Mouse (Mus musculus) midbrain, embryonic 12.5 days (tissue): ENCODE measurements at regions not wholly inside any gene's neighbourhood (a gene's known extent, or its start where the extent isn't known, plus 50 kb on each side); places are given as distances from the start of the nearest gene placed in this dataset.

Source experiments
- ATAC-seq: fragments of 200-750 bp; cut with Nextera tagmentation; 2 replicates; pipeline ENCODE4 v1.8.0; 2017; ENCODE audit warnings: low read depth, moderate TSS enrichment, moderate library complexity; ENCODE audit not compliant: low FRiP score
- H3K27ac ChIP-seq: fragments of 300-500 bp; sonication (generic); replicated peaks from 2 replicates; pipeline ENCODE4 v1.5.1; 2016; ENCODE audit warnings: mild to moderate bottlenecking
- H3K27me3 ChIP-seq: fragments of 300-500 bp; sonication (generic); 2 replicates; pipeline ENCODE4 v1.6.1; 2016; ENCODE audit warnings: mild to moderate bottlenecking
- H3K36me3 ChIP-seq: fragments of 300-500 bp; sonication (generic); 2 replicates; pipeline ENCODE4 v1.6.1; 2016
- H3K4me1 ChIP-seq: fragments of 300-500 bp; sonication (generic); 2 replicates; pipeline ENCODE4 v1.6.1; 2016
- H3K4me2 ChIP-seq: fragments of 300-500 bp; sonication (generic); replicated peaks from 2 replicates; pipeline ENCODE4 v1.6.1; 2016; ENCODE audit warnings: mild to moderate bottlenecking, moderate library complexity
- H3K4me3 ChIP-seq: fragments of 300-500 bp; sonication (generic); 2 replicates; pipeline ENCODE4 v1.5.1; 2016; ENCODE audit warnings: mild to moderate bottlenecking
- H3K9ac ChIP-seq: fragments of 300-500 bp; sonication (generic); replicated peaks from 2 replicates; pipeline ENCODE4 v1.6.1; 2016; ENCODE audit warnings: mild to moderate bottlenecking, moderate library complexity
- H3K9me3 ChIP-seq: fragments of 300-500 bp; sonication (generic); 2 replicates; pipeline ENCODE4 v1.6.1; 2016; ENCODE audit warnings: mild to moderate bottlenecking
- WGBS: fragments of 180-500 bp; shearing (Covaris S2); methylation state at CpG from one replicate; pipeline ENCODE4 v1.1.7; 2016; 5-methylcytosine and 5-hydroxymethylcytosine counted together

DNA sequence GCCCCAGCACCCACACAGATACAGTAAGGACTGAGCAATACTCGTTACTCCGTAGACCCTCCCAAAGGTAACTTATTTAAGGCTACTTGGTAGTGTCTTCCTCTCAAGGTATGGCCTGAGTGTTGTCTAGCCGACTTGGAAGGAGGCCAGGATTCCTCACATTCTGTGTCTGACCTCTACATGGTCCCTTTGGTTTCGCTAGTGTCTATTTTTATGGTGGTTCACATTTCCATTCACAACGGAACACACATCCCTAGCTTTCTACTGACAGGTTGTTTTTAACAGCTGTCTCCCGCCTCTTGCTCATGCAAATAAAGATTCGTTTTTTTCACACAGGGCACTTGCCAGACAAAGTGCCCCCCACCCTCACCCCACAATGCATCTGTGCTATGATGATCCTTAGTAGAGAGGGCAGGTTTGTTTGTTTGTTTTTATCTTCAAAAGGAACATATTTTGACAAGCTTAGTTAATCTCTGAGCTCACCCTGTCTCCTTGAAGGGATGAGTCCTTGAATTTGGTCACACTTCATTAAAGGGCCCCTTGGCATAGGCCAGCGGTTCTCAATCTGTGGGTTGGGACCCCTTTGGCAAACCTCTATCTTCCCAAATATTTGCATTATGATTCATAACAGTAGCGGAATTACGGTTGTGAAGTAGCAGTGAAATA lies 52.7 kb downstream of the Phlda1 start:
- no peak overlapping the region for H3K4me3 ChIP-seq
- no peak overlapping the region for H3K4me2 ChIP-seq
- no peak overlapping the region for H3K9ac ChIP-seq
- H3K9me3 ChIP-seq = no peaks in the 10 kb centered on the region
- H3K27ac ChIP-seq = no peak overlapping the region
- H3K27me3 ChIP-seq = no peaks in the 10 kb centered on the region
- peaks cover 12% of the 10 kb centered on the region; the same call in 1 of the 2 replicates for H3K4me1 ChIP-seq
- 76% methylated on average over 10 of the region's 10 CpGs for WGBS
- no peaks in the 10 kb centered on the region for H3K36me3 ChIP-seq
- ATAC-seq = no peak

DNA sequence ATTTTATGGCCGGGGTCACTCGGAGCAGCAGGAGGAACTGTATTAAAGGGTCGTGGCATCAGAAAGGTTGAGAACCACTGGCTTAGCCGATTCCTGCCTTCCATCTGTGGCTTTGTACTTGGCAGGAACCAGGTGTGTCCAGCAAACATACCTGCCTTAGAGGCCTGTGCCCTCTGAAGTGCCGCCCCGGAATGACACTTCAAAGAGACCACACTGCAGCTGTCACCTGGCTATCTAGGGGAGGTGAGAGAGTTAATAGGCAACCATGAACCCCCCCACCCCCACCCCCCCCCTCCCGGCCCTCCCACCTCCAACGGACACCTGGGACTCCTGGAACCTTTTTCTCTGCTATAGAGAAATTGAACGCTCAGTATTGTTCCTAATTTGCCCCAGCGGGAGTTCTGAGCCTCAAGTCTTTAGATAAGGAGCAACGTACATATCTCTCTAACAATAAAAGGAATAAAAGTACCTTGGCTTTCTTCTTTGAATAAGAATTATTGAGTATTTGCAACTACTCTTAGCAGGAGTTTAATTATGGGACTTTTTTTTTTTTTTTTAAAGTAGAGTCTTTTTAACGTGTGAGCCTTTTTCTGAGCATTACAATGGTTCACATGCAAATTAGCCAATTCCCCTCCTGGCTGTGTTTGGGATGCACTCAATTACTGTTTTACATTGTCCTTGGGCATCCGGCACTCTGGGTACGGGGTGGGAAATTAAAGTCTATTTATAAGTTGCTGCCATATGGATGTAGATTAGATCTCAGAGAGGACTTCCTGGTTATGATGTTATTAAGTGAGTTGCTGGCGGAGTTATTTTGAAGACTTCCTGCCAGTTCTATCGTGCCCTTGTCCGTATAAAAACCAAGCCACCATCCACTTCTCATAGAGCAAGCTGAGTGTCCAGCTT lies 53.5 kb downstream of the Phlda1 start:
- H3K4me1 ChIP-seq = peaks cover 12% of the 10 kb centered on the region; the same call in 1 of the 2 replicates
- 63% methylated on average over 17 of the region's 17 CpGs for WGBS
- H3K9ac ChIP-seq = no peak overlapping the region
- no peak overlapping the region for H3K4me3 ChIP-seq
- no peaks in the 10 kb centered on the region for H3K27me3 ChIP-seq
- no peak overlapping the region for H3K4me2 ChIP-seq
- H3K9me3 ChIP-seq = no peaks in the 10 kb centered on the region
- ATAC-seq = 0 out of 2 replicates have a peak, but pooled peaks have one; percentile 19
- H3K36me3 ChIP-seq = no peaks in the 10 kb centered on the region
- H3K27ac ChIP-seq = no peak overlapping the region

DNA sequence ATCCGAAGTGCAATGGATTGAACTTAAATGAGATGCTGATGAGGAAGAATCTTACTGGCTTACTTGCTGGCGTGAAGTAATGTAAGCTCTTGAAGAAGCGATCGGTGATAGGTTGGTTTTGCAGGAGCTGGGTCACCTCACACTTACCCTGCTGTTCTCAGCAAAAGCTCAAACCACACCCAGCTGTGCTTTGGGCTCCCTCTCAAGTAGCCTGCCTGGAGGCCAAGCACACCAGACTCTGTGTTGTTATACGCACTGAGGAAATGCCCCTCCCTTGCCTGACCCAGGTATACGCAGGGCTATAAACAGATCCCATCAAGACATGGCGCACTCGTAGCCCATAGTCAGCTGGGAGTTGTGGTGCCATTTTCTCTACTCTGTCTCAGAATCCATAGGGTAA lies 56.5 kb downstream of the Phlda1 start:
- no peak for ATAC-seq
- 85% methylated on average over 8 of the region's 8 CpGs for WGBS
- no peaks in the 10 kb centered on the region for H3K36me3 ChIP-seq
- H3K4me1 ChIP-seq = peaks cover 12% of the 10 kb centered on the region; the same call in 1 of the 2 replicates
- H3K27me3 ChIP-seq = no peaks in the 10 kb centered on the region
- no peak overlapping the region for H3K4me2 ChIP-seq
- no peaks in the 10 kb centered on the region for H3K9me3 ChIP-seq
- no peak overlapping the region for H3K27ac ChIP-seq
- H3K9ac ChIP-seq = no peak overlapping the region
- H3K4me3 ChIP-seq = no peak overlapping the region

DNA sequence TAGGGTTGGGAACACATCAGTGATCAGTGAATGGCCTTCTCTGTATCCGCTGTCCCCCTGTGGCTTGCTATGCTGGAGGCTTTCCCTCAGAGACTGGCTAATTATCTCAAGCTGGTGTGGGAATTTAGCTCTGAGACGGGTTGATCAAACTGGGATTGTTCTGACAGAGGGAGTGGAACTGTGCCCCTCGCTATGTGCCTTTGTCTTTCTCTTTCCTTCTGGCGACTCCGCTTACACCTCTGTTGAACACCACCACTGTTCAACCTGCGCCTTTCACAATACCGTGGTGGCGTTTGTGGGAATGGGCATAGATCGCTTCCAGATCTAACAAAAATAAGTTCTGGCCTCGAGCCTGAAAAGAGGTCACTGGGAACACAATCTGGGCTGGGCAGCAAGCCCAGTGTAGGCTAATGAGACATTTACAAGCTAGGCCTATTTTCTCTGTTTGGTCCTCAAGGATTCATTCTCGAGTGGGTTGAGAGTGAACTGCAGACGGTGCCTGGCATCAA lies 60.8 kb downstream of the Phlda1 start:
- Histone ChIP-seq H3K9ac (no peak overlapping the region), H3K4me1 (no peaks in the 10 kb centered on the region), H3K27me3 (no peaks in the 10 kb centered on the region), H3K9me3 (no peaks in the 10 kb centered on the region), H3K4me3 (no peak overlapping the region), H3K36me3 (no peaks in the 10 kb centered on the region), H3K27ac (no peak overlapping the region), H3K4me2 (no peak overlapping the region)
- ATAC-seq = peak; percentile 67; the same call in 1 of the 2 replicates
- 77% methylated on average over 12 of the region's 12 CpGs for WGBS

DNA sequence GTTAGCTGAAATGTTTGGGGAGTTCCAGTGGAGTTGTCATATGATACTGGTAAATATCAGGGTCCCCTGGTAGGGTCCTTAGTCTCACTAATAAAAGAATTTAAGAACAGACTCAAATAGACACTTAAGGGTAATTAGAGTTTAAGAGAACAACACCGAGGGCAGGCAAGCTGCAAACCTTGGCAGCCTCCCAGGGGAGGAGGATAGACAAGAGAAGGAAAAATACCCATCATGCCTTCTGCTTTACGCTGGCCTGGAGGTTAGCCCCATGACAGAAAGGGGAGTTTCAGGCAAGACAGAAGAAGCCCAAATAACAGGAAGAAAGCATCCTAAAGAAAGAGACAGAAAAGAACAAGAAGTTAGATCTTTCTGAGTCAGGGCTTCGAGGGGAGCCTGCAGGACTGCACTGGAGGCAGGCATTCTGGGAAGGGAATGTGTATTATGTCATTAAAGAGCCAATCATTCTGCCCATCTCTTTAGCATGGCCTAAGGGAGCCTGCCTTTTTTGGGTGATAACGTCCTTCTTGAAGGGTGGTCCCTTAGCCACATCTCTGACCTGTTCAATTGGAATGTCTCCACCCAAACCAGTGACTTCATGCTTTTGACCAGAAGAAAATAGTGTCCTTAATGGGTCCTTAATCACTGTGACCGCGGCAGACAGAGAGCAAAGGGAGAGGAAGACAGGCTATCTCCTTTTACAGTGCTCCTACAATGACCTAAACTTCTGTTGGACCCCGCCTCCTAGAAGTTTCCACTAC lies 64.6 kb downstream of the Phlda1 start:
- H3K4me1 ChIP-seq = no peaks in the 10 kb centered on the region
- 78% methylated on average over 7 of the region's 7 CpGs for WGBS
- no peak for ATAC-seq
- no peaks in the 10 kb centered on the region for H3K9me3 ChIP-seq
- no peaks in the 10 kb centered on the region for H3K36me3 ChIP-seq
- H3K4me2 ChIP-seq = no peak overlapping the region
- H3K9ac ChIP-seq = no peak overlapping the region
- no peaks in the 10 kb centered on the region for H3K27me3 ChIP-seq
- H3K4me3 ChIP-seq = no peak overlapping the region
- H3K27ac ChIP-seq = no peak overlapping the region

DNA sequence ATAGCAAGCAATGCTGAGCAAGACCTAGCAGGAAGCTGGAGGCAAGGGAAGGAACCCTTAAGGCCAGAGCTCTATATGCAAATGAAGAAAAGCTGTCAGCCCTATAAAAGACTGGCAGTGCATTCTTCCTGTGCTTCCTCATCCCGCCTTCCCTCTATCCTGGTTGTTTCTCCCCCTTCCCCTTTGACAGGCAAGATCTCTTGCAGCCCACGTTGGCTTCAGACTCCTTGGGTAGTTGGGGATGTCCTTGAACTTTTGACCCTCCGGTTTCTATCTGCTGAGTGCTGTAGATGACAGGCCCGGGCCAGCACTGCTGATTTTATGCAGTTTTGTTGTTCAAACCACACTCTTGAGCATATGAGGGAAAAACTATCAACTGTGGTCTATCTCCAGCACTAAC lies 68.1 kb downstream of the Phlda1 start:
- no peaks in the 10 kb centered on the region for H3K9me3 ChIP-seq
- no peaks in the 10 kb centered on the region for H3K4me1 ChIP-seq
- H3K27me3 ChIP-seq = no peaks in the 10 kb centered on the region
- no peaks in the 10 kb centered on the region for H3K36me3 ChIP-seq
- WGBS = 76% methylated on average over 4 of the region's 4 CpGs
- H3K27ac ChIP-seq = no peak overlapping the region
- H3K9ac ChIP-seq = no peak overlapping the region
- H3K4me3 ChIP-seq = no peak overlapping the region
- no peak overlapping the region for H3K4me2 ChIP-seq
- no peak for ATAC-seq

DNA sequence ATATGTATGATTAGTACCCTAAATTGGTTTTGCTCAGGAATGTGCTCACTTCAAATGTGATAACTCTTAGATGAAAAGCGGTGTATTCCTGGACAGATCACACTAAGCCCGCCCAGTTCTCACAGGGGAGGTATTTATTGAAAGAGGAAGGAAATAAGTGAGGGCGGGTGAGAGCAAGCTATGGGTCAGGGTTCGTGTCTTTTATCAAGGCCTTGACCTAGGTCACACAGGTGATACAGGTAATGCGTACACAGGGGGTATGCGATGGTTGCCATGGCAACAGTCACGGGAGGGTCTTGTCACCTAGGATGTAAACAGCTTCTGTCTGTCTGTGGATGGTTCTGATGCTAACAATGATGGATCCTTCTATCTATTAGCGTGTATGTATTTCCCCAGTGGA lies 68.7 kb downstream of the Phlda1 start:
- H3K9ac ChIP-seq = no peak overlapping the region
- 84% methylated on average over 8 of the region's 8 CpGs for whole genome bisulfite sequencing
- H3K36me3 ChIP-seq = no peaks in the 10 kb centered on the region

DNA sequence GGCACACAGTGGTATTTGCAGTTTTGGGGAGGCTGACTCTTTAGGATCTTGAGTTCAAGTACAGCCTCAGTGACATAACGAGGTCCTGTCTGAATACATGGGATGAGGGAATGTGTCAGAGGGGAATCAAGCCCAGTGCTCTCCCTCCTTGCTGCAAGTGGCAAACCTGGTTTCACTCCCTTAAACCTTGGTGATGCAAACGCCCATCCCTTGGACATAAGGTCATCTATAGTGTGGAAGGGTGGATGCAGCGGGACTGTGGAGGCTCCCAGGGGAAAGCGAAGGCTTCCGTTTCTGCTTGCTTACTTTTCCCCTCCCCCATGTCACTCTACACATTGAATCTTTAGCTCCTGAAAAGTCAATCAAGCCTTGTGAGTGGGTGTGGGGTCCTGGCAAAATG lies 69.2 kb downstream of the Phlda1 start:
- Histone ChIP-seq H3K4me3 (no peak overlapping the region), H3K27me3 (no peaks in the 10 kb centered on the region), H3K4me2 (no peak overlapping the region), H3K9me3 (no peaks in the 10 kb centered on the region), H3K36me3 (no peaks in the 10 kb centered on the region), H3K27ac (no peak overlapping the region), H3K4me1 (no peaks in the 10 kb centered on the region), H3K9ac (no peak overlapping the region)
- WGBS = 66% methylated on average over 5 of the region's 5 CpGs
- no peak for ATAC-seq

More for the DNA sequence above, 68.7 kb downstream of the Phlda1 start:
- Histone ChIP-seq H3K9me3 (no peaks in the 10 kb centered on the region), H3K4me3 (no peak overlapping the region), H3K27me3 (no peaks in the 10 kb centered on the region), H3K27ac (no peak overlapping the region), H3K4me1 (no peaks in the 10 kb centered on the region), H3K4me2 (no peak overlapping the region)
- ATAC-seq = no peak

DNA sequence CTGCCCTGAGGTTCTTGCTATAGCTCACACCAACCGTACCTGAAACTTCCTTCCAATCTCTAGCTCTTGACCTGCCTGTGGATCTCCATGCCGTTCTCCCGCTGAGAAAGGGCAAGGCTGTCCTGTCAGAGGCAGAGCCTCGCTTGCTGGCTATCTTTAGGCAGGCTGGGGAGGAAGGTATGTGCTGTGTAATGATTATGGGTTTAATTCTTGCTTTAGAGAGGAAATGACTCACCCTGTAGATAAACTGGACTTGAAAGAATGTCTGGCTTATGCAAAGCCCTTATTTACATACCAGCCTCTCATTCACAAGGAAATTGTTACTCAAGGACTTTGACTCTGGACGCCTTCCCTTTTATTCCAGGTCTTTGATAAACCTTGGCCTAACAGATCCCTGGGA lies 69.8 kb downstream of the Phlda1 start:
- H3K27ac ChIP-seq = no peak overlapping the region
- WGBS = 67% methylated on average over 5 of the region's 5 CpGs
- ATAC-seq = no peak

DNA sequence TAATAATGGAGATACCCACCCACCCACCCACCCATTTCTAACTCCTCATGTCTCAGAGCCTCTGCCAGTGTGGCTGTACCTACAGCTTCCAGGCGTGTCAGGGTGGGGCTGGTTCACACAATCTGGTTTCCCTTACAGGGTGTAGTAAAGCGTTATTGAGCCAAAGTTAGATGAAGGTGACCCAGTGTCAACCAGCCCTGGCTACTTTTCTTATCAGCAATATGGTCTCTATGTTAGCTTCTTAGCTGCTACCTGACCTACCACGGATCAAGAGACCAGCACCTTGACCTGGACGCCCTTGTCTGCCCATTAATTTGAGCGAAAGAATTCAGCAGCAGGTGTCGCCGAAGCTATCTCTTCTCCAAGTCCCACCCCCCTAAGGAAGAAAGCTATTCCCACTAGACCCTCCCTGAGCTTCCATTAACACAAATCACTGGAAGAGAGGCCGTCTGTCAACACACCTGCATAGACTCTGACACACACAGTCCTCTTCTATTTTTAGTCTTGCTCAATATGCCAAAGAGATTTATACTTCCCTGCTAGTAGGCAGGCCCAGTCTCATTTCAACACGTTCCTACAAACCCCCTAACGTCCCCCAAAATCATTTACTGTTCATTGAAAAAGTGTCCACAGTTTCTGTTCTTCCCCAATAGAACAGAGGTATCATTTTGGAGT lies 70.4 kb downstream of the Phlda1 start:
- Histone ChIP-seq H3K27me3 (no peaks in the 10 kb centered on the region), H3K4me1 (no peaks in the 10 kb centered on the region), H3K4me3 (no peak overlapping the region), H3K9me3 (no peaks in the 10 kb centered on the region), H3K4me2 (no peak overlapping the region), H3K9ac (no peak overlapping the region), H3K27ac (no peak overlapping the region), H3K36me3 (no peaks in the 10 kb centered on the region)
- no peak for ATAC-seq
- 91% methylated on average over 10 of the region's 10 CpGs for WGBS

More for the DNA sequence above, 69.8 kb downstream of the Phlda1 start:
- H3K9ac ChIP-seq = no peak overlapping the region
- H3K4me3 ChIP-seq = no peak overlapping the region
- H3K36me3 ChIP-seq = no peaks in the 10 kb centered on the region
- H3K4me2 ChIP-seq = no peak overlapping the region
- no peaks in the 10 kb centered on the region for H3K4me1 ChIP-seq
- no peaks in the 10 kb centered on the region for H3K27me3 ChIP-seq
- no peaks in the 10 kb centered on the region for H3K9me3 ChIP-seq

DNA sequence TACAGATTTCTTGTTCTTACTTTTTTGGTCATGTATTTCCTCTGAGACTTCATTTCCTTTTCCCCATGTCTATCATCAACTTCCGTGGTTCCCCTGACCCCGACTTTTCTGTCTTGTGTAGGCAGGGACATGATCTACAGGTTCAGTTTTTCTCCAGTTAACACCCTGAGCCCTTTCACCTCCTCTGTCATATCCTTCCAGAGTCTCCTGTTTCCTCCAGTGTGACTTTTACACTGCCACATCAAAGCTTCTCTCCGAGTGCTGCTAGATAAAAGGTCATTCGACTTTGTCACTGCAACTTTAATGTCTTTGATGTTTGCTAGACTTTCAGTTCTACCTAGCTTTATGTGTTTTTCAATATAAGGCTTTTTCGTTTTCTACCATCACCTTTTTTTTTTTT lies 72.5 kb downstream of the Phlda1 start:
- no peaks in the 10 kb centered on the region for H3K4me1 ChIP-seq
- 82% methylated on average over 5 of the region's 5 CpGs for WGBS
- H3K9me3 ChIP-seq = no peaks in the 10 kb centered on the region
- H3K4me3 ChIP-seq = no peak overlapping the region
- no peak for ATAC-seq
- no peaks in the 10 kb centered on the region for H3K27me3 ChIP-seq
- H3K9ac ChIP-seq = no peak overlapping the region
- no peak overlapping the region for H3K27ac ChIP-seq
- H3K4me2 ChIP-seq = no peak overlapping the region
- H3K36me3 ChIP-seq = no peaks in the 10 kb centered on the region
